Mouse (Mus musculus) spleen, embryonic (tissue): ENCODE data around the gene Serpinb6a.
"Not testable (repeated sequence)": the region's sequence is repeated elsewhere in the genome, so short reads cannot be mapped to it uniquely, and the experiment has no call there.

Experiments used
- CTCF ChIA-PET: fragments of 350-600 bp; sonication (Branson Sonifier 250); formaldehyde crosslinking; loops from one replicate; lab custom pipeline; 2022; lab: Charles Lee

Serpinb6a gene

GRCm38 (mm10) chr13:33995197-33995596 is 7.4 kb downstream of the Serpinb6a start:
- CTCF ChIA-PET = interaction anchor here (0.8 to 1.7 kb wide), 4 partner anchors 24 to 512 kb away, joined by 3 to 7 read pairs (median 4); no protein-coding TSS in a partner anchor

GRCm38 (mm10) chr13:33989625-33990024 is 13.0 kb downstream of the Serpinb6a start:
- CTCF ChIA-PET = no interaction called here

- CTCF ChIA-PET = no interaction called here
These were observed 36.0 kb downstream of the Serpinb6a start for GRCm38 (mm10) chr13:33966574-33966973.

- CTCF ChIA-PET = no interaction called here
These were observed 36.6 kb downstream of the Serpinb6a start for GRCm38 (mm10) chr13:33966025-33966412.

- CTCF ChIA-PET = interaction anchor here (0.5 kb wide), 1 partner anchor 18 kb away, joined by 3 read pairs; no protein-coding TSS in a partner anchor
These were observed 37.3 kb downstream of the Serpinb6a start for GRCm38 (mm10) chr13:33965056-33966024.

- CTCF ChIA-PET = no interaction called here
These were observed 38.2 kb downstream of the Serpinb6a start, which contains the start of gene Nqo2 for GRCm38 (mm10) chr13:33964206-33965046. TSS of gene Nqo2 (plus strand) at chr13:33964687.

- CTCF ChIA-PET = interaction anchor here (0.9 kb wide), 1 partner anchor 35 kb away, joined by 3 read pairs; no protein-coding TSS in a partner anchor
These were observed 42.8 kb downstream of the Serpinb6a start for GRCm38 (mm10) chr13:33959771-33960170.

GRCm38 (mm10) chr13:33956571-33957421 is 45.8 kb downstream of the Serpinb6a start:
- CTCF ChIA-PET = interaction anchor here (1.2 to 1.3 kb wide), 2 partner anchors 38 to 44 kb away, joined by 6 to 7 read pairs; no protein-coding TSS in a partner anchor

GRCm38 (mm10) chr13:33952947-33953346 is 49.6 kb downstream of the Serpinb6a start:
- CTCF ChIA-PET = no interaction called here

GRCm38 (mm10) chr13:33952075-33952449 is 50.5 kb downstream of the Serpinb6a start:
- CTCF ChIA-PET = no interaction called here

GRCm38 (mm10) chr13:33951308-33952074 is 51.1 kb downstream of the Serpinb6a start:
- CTCF ChIA-PET = interaction anchor here (0.6 kb wide), 1 partner anchor 397 kb away, joined by 3 read pairs; no protein-coding TSS in a partner anchor

- CTCF ChIA-PET = no interaction called here
These were observed 60.3 kb downstream of the Serpinb6a start for GRCm38 (mm10) chr13:33942212-33942779.

GRCm38 (mm10) chr13:33941288-33941808 is 61.2 kb downstream of the Serpinb6a start:
- CTCF ChIA-PET = no interaction called here

GRCm38 (mm10) chr13:33937587-33937986 is 65.0 kb downstream of the Serpinb6a start:
- CTCF ChIA-PET = not testable (repeated sequence)

- CTCF ChIA-PET = no interaction called here
These were observed 65.4 kb downstream of the Serpinb6a start for GRCm38 (mm10) chr13:33937151-33937550.

- CTCF ChIA-PET = no interaction called here
These were observed 67.0 kb downstream of the Serpinb6a start for GRCm38 (mm10) chr13:33935465-33936181.

- CTCF ChIA-PET = no interaction called here
These were observed 67.9 kb downstream of the Serpinb6a start for GRCm38 (mm10) chr13:33934743-33935142.

- CTCF ChIA-PET = no interaction called here
These were observed 71.7 kb downstream of the Serpinb6a start for GRCm38 (mm10) chr13:33930912-33931311.

- CTCF ChIA-PET = no interaction called here
These were observed 72.3 kb downstream of the Serpinb6a start for GRCm38 (mm10) chr13:33930281-33930680.
